Mouse (Mus musculus): ENCODE data around the gene Gtpbp4. TPM values are rescaled to one million over a fixed set of nuclear protein-coding genes. Genes with fewer than 3 reads are reported as not detected.

Gene Gtpbp4
- polyA plus RNA-seq, 1 experiment from 2014 or later, result 85.1 TPM

GRCm38 (mm10) chr13:9021556-9021955 lies 25.7 kb upstream of the Gtpbp4 start:
- 84% methylated on average over 7 of the region's 7 CpGs for WGBS
- H3K36me3 ChIP-seq (ENCODE audit: control insufficient read depth, insufficient read depth, low read length), result no peaks in the 10 kb centered on the region
- no peaks in the 10 kb centered on the region for H3K27me3 ChIP-seq (ENCODE audit: control insufficient read depth, insufficient read depth, low read length)
- no peak overlapping the region for H3K27ac ChIP-seq (ENCODE audit: low read length)
- H3K4me2 ChIP-seq (replicated peaks; ENCODE audit: low read depth, low read length), result no peak overlapping the region
- H3K9ac ChIP-seq (replicated peaks; ENCODE audit: low read depth, low read length), result no peak overlapping the region
- H3K4me1 ChIP-seq (ENCODE audit: control insufficient read depth, insufficient read depth, low read length), result no peaks in the 10 kb centered on the region
- H3K4me3 ChIP-seq (ENCODE audit: low read depth, low read length), result no peak overlapping the region
- ATAC-seq (ENCODE audit: insufficient number of reproducible peaks, insufficient read depth, low FRiP score, low read depth), result no peak
- no peaks in the 10 kb centered on the region for H3K9me3 ChIP-seq (ENCODE audit: control insufficient read depth, low read depth, low read length)

DNA sequence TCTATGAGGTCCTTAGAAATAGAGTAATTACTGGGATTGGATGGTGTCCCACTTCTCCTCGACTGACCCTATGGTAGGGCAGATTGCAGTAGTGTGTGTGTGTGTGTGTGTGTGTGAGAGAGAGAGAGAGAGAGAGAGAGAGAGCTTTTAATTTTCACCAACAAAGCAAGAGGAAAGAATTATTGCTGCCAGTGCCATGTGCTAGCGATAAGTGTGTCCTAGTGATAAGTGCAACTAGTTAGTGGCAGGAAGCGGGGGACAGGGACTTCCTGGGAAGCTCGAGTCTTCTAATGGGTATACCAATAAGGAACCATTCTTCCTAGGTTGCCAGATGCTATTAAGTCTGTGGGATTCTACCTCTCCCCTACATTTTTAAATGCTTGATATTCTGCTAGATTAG lies 23.8 kb upstream of the Gtpbp4 start:
- no peak for ATAC-seq (ENCODE audit: insufficient number of reproducible peaks, insufficient read depth, low FRiP score, low read depth)
- 84% methylated on average over 4 of the region's 4 CpGs for WGBS

GRCm38 (mm10) chr13:9018974-9019587 lies 23.2 kb upstream of the Gtpbp4 start:
- no peaks in the 10 kb centered on the region for H3K36me3 ChIP-seq (ENCODE audit: control insufficient read depth, insufficient read depth, low read length)
- no peak overlapping the region for H3K27ac ChIP-seq (ENCODE audit: low read length)
- H3K4me2 ChIP-seq (replicated peaks; ENCODE audit: low read depth, low read length), result no peak overlapping the region
- no peak for ATAC-seq (ENCODE audit: insufficient number of reproducible peaks, insufficient read depth, low FRiP score, low read depth)
- no peaks in the 10 kb centered on the region for H3K4me1 ChIP-seq (ENCODE audit: control insufficient read depth, insufficient read depth, low read length)
- whole genome bisulfite sequencing, result 63% methylated on average over 2 of the region's 2 CpGs
- no peaks in the 10 kb centered on the region for H3K9me3 ChIP-seq (ENCODE audit: control insufficient read depth, low read depth, low read length)
- H3K9ac ChIP-seq (replicated peaks; ENCODE audit: low read depth, low read length), result no peak overlapping the region
- no peaks in the 10 kb centered on the region for H3K27me3 ChIP-seq (ENCODE audit: control insufficient read depth, insufficient read depth, low read length)
- no peak overlapping the region for H3K4me3 ChIP-seq (ENCODE audit: low read depth, low read length)

More for the DNA sequence above, 23.8 kb upstream of the Gtpbp4 start:
- H3K4me1 ChIP-seq (ENCODE audit: control insufficient read depth, insufficient read depth, low read length), result no peaks in the 10 kb centered on the region
- no peaks in the 10 kb centered on the region for H3K36me3 ChIP-seq (ENCODE audit: control insufficient read depth, insufficient read depth, low read length)
- H3K9me3 ChIP-seq (ENCODE audit: control insufficient read depth, low read depth, low read length), result no peaks in the 10 kb centered on the region
- H3K27ac ChIP-seq (ENCODE audit: low read length), result no peak overlapping the region
- no peaks in the 10 kb centered on the region for H3K27me3 ChIP-seq (ENCODE audit: control insufficient read depth, insufficient read depth, low read length)
- H3K4me2 ChIP-seq (replicated peaks; ENCODE audit: low read depth, low read length), result no peak overlapping the region
- no peak overlapping the region for H3K9ac ChIP-seq (replicated peaks; ENCODE audit: low read depth, low read length)
- H3K4me3 ChIP-seq (ENCODE audit: low read depth, low read length), result no peak overlapping the region

- H3K4me3 ChIP-seq (ENCODE audit: low read depth, low read length), result no peak overlapping the region
- no peaks in the 10 kb centered on the region for H3K27me3 ChIP-seq (ENCODE audit: control insufficient read depth, insufficient read depth, low read length)
- no peak overlapping the region for H3K4me2 ChIP-seq (replicated peaks; ENCODE audit: low read depth, low read length)
- no peak for ATAC-seq (ENCODE audit: insufficient number of reproducible peaks, insufficient read depth, low FRiP score, low read depth)
- H3K36me3 ChIP-seq (ENCODE audit: control insufficient read depth, insufficient read depth, low read length), result no peaks in the 10 kb centered on the region
- no peaks in the 10 kb centered on the region for H3K9me3 ChIP-seq (ENCODE audit: control insufficient read depth, low read depth, low read length)
- H3K27ac ChIP-seq (ENCODE audit: low read length), result no peak overlapping the region
- 15% methylated on average over 8 of the region's 8 CpGs for WGBS
- H3K4me1 ChIP-seq (ENCODE audit: control insufficient read depth, insufficient read depth, low read length), result no peaks in the 10 kb centered on the region
- no peak overlapping the region for H3K9ac ChIP-seq (replicated peaks; ENCODE audit: low read depth, low read length)
Observed at GRCm38 (mm10) chr13:9017190-9017589, 21.3 kb upstream of the Gtpbp4 start.

DNA sequence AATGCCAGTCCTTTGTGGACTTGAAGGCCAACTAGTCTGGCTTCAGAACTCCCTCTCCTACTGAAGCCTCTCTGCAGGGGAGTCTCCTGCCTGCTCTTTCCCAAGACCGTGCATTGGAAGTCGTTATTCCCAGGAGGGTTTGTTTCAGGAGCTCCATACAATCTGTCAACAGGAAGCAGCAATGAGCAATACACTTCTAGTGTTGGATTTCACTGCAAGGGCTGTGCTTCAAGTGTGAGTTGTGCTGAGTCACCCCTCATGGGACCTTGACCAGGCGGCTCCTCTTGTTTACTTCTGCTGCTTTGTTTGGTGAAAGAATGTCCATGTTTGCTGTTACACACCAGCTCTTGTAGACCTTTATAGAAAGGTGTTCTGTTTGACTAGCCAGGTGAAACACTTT lies 18.5 kb upstream of the Gtpbp4 start:
- no peak overlapping the region; the same call in 1 of the 2 replicates for H3K27ac ChIP-seq (ENCODE audit: low read length)
- H3K4me1 ChIP-seq (ENCODE audit: control insufficient read depth, insufficient read depth, low read length), result no peaks in the 10 kb centered on the region
- H3K4me2 ChIP-seq (replicated peaks; ENCODE audit: low read depth, low read length), result no peak overlapping the region
- H3K4me3 ChIP-seq (ENCODE audit: low read depth, low read length), result no peak overlapping the region
- H3K9me3 ChIP-seq (ENCODE audit: control insufficient read depth, low read depth, low read length), result no peaks in the 10 kb centered on the region
- no peak overlapping the region for H3K9ac ChIP-seq (replicated peaks; ENCODE audit: low read depth, low read length)
- peak; percentile 79 for ATAC-seq (ENCODE audit: insufficient number of reproducible peaks, insufficient read depth, low FRiP score, low read depth)
- H3K27me3 ChIP-seq (ENCODE audit: control insufficient read depth, insufficient read depth, low read length), result no peaks in the 10 kb centered on the region
- no peaks in the 10 kb centered on the region for H3K36me3 ChIP-seq (ENCODE audit: control insufficient read depth, insufficient read depth, low read length)
- WGBS, result 10% methylated on average over 3 of the region's 3 CpGs

DNA sequence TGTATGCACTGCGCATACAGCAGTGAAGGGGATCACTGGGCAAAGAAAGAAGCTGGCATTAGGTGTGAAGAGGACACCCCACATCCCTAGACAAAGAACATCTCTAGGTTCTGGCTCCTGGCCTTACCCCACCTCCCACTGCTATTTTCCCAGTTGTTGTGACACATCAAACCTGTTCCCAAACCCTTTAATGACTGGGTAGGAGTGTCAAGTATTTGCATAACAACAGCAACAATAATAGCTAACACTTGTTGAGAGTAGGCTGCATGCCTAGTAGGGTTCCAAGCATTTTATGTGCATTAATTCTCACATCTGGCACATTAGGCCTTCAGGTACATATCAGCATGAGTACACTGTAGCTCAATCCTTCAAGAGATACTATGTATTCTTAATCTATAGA lies 17.6 kb upstream of the Gtpbp4 start:
- no peak overlapping the region for H3K4me2 ChIP-seq (replicated peaks; ENCODE audit: low read depth, low read length)
- no peak for ATAC-seq (ENCODE audit: insufficient number of reproducible peaks, insufficient read depth, low FRiP score, low read depth)
- H3K27me3 ChIP-seq (ENCODE audit: control insufficient read depth, insufficient read depth, low read length), result no peaks in the 10 kb centered on the region
- H3K27ac ChIP-seq (ENCODE audit: low read length), result no peak overlapping the region
- no peaks in the 10 kb centered on the region for H3K4me1 ChIP-seq (ENCODE audit: control insufficient read depth, insufficient read depth, low read length)
- no peaks in the 10 kb centered on the region for H3K36me3 ChIP-seq (ENCODE audit: control insufficient read depth, insufficient read depth, low read length)
- H3K9ac ChIP-seq (replicated peaks; ENCODE audit: low read depth, low read length), result no peak overlapping the region
- whole genome bisulfite sequencing, result 25% methylated on average over 1 of the region's 1 CpGs
- no peak overlapping the region for H3K4me3 ChIP-seq (ENCODE audit: low read depth, low read length)
- no peaks in the 10 kb centered on the region for H3K9me3 ChIP-seq (ENCODE audit: control insufficient read depth, low read depth, low read length)

- peak; percentile 78; the same call in 1 of the 2 replicates for ATAC-seq (ENCODE audit: insufficient number of reproducible peaks, insufficient read depth, low FRiP score, low read depth)
- WGBS, result 67% methylated on average over 12 of the region's 12 CpGs
Observed at GRCm38 (mm10) chr13:9011596-9012350, 15.9 kb upstream of the Gtpbp4 start.

DNA sequence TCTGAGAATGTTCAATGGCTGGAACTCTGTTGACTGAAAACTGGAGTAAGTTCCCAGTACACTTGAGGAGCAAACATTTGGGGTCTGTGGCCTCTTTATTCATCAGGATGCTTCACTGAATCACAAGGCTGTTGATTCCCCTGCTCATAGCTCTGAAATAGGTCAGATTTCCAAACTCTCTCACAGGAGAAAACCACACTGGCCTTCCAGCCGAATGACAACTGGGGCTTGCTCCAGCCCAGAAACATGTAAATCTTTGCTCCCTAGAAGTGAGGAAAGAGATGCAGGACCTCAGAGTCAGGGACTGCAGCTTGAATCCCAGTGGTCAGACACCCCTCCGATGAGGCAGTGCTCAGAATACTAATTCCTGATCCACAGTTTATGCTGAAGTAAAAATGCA lies 7.4 kb upstream of the Gtpbp4 start:
- Histone ChIP-seq H3K4me2 (replicated peaks; ENCODE audit: low read depth, low read length) (no peak overlapping the region), H3K27me3 (ENCODE audit: control insufficient read depth, insufficient read depth, low read length) (no peaks in the 10 kb centered on the region), H3K4me3 (ENCODE audit: low read depth, low read length) (no peak overlapping the region), H3K9me3 (ENCODE audit: control insufficient read depth, low read depth, low read length) (no peaks in the 10 kb centered on the region), H3K27ac (ENCODE audit: low read length) (no peak overlapping the region), H3K36me3 (ENCODE audit: control insufficient read depth, insufficient read depth, low read length) (no peaks in the 10 kb centered on the region), H3K9ac (replicated peaks; ENCODE audit: low read depth, low read length) (no peak overlapping the region), H3K4me1 (ENCODE audit: control insufficient read depth, insufficient read depth, low read length) (no peaks in the 10 kb centered on the region)
- WGBS, result 72% methylated on average over 2 of the region's 2 CpGs
- ATAC-seq (ENCODE audit: insufficient number of reproducible peaks, insufficient read depth, low FRiP score, low read depth), result no peak

More at GRCm38 (mm10) chr13:9011596-9012350, 15.9 kb upstream of the Gtpbp4 start:
- no peak overlapping the region for H3K4me2 ChIP-seq (replicated peaks; ENCODE audit: low read depth, low read length)
- no peaks in the 10 kb centered on the region for H3K9me3 ChIP-seq (ENCODE audit: control insufficient read depth, low read depth, low read length)
- H3K27me3 ChIP-seq (ENCODE audit: control insufficient read depth, insufficient read depth, low read length), result no peaks in the 10 kb centered on the region
- no peaks in the 10 kb centered on the region for H3K36me3 ChIP-seq (ENCODE audit: control insufficient read depth, insufficient read depth, low read length)
- H3K4me3 ChIP-seq (ENCODE audit: low read depth, low read length), result no peak overlapping the region
- H3K27ac ChIP-seq (ENCODE audit: low read length), result no peak overlapping the region
- H3K4me1 ChIP-seq (ENCODE audit: control insufficient read depth, insufficient read depth, low read length), result no peaks in the 10 kb centered on the region
- H3K9ac ChIP-seq (replicated peaks; ENCODE audit: low read depth, low read length), result no peak overlapping the region

All from stomach, embryonic 14.5 days (tissue).